Mouse (Mus musculus): ENCODE data around the gene Rad23a. TPM values are rescaled to one million over a fixed set of nuclear protein-coding genes. Genes with fewer than 3 reads are reported as not detected.

Rad23a gene
- polyA plus RNA-seq, 1 experiment from 2014 or later: 88.8 TPM

GRCm38 (mm10) chr8:84799999-84800831, 40.2 kb downstream of the Rad23a start, which contains the start of gene Nfix:
Gene Nfix, minus strand, starts transcription at chr8:84800344.
- Histone ChIP-seq H3K27me3 (peaks cover 92% of the 10 kb centered on the region), H3K4me1 (peaks cover 25% of the 10 kb centered on the region), H3K27ac (no peak within 1 kb of the TSS), H3K4me3 (peak within 1 kb of the TSS; percentile 57), H3K4me2 (replicated peaks) (peak within 1 kb of the TSS; percentile 71), H3K36me3 (peaks cover 7% of the 10 kb centered on the region; the same call in 1 of the 2 replicates), H3K9ac (peak within 1 kb of the TSS; percentile 78), H3K9me3 (replicated peaks) (no peaks in the 10 kb centered on the region)
- 2% methylated on average over 53 of the region's 125 CpGs for WGBS
- 0 out of 2 replicates have a peak, but pooled peaks have one; percentile 26 for ATAC-seq (ENCODE audit: low FRiP score)

GRCm38 (mm10) chr8:84799136-84799931, 41.1 kb downstream of the Rad23a start:
- peaks cover 31% of the 10 kb centered on the region for H3K4me1 ChIP-seq
- H3K9ac ChIP-seq: peak overlapping the region; percentile 78
- ATAC-seq (ENCODE audit: low FRiP score): no peak
- peaks cover 7% of the 10 kb centered on the region; the same call in 1 of the 2 replicates for H3K36me3 ChIP-seq
- no peaks in the 10 kb centered on the region for H3K9me3 ChIP-seq (replicated peaks)
- H3K4me3 ChIP-seq: peak overlapping the region; percentile 57
- peaks cover 91% of the 10 kb centered on the region for H3K27me3 ChIP-seq
- peak overlapping the region; percentile 71 for H3K4me2 ChIP-seq (replicated peaks)
- H3K27ac ChIP-seq: no peak overlapping the region
- WGBS: under 1% methylated on average over 61 of the region's 108 CpGs

- 38% methylated on average over 10 of the region's 10 CpGs for WGBS
- peaks cover 38% of the 10 kb centered on the region for H3K4me1 ChIP-seq
- peak overlapping the region; percentile 57 for H3K4me3 ChIP-seq
- H3K27ac ChIP-seq: no peak overlapping the region
- H3K4me2 ChIP-seq (replicated peaks): peak overlapping the region; percentile 71
- H3K9ac ChIP-seq: peak overlapping the region; percentile 78
- no peaks in the 10 kb centered on the region for H3K9me3 ChIP-seq (replicated peaks)
- ATAC-seq (ENCODE audit: low FRiP score): no peak
- peaks cover 91% of the 10 kb centered on the region for H3K27me3 ChIP-seq
- peaks cover 7% of the 10 kb centered on the region; the same call in 1 of the 2 replicates for H3K36me3 ChIP-seq
Measured at GRCm38 (mm10) chr8:84798446-84799135, 41.9 kb downstream of the Rad23a start.

GRCm38 (mm10) chr8:84797971-84798370, 42.5 kb downstream of the Rad23a start:
- H3K36me3 ChIP-seq: peaks cover 7% of the 10 kb centered on the region; the same call in 1 of the 2 replicates
- no peak for ATAC-seq (ENCODE audit: low FRiP score)
- peaks cover 39% of the 10 kb centered on the region for H3K4me1 ChIP-seq
- WGBS: 59% methylated on average over 6 of the region's 6 CpGs
- peak overlapping the region; percentile 57 for H3K4me3 ChIP-seq
- H3K9ac ChIP-seq: 0 out of 2 replicates have a peak overlapping the region, but pooled peaks have one; percentile 19
- H3K9me3 ChIP-seq (replicated peaks): no peaks in the 10 kb centered on the region
- peaks cover 91% of the 10 kb centered on the region for H3K27me3 ChIP-seq
- H3K4me2 ChIP-seq (replicated peaks): peak overlapping the region; percentile 71
- no peak overlapping the region for H3K27ac ChIP-seq

GRCm38 (mm10) chr8:84797256-84797797, 43.1 kb downstream of the Rad23a start:
- H3K4me3 ChIP-seq: 0 out of 2 replicates have a peak overlapping the region, but pooled peaks have one; percentile 1
- H3K9me3 ChIP-seq (replicated peaks): no peaks in the 10 kb centered on the region
- ATAC-seq (ENCODE audit: low FRiP score): no peak
- H3K4me1 ChIP-seq: peaks cover 39% of the 10 kb centered on the region
- H3K4me2 ChIP-seq (replicated peaks): peak overlapping the region; percentile 71; the same call in 1 of the 2 replicates
- WGBS: 82% methylated on average over 15 of the region's 15 CpGs
- H3K27ac ChIP-seq: no peak overlapping the region
- peaks cover 91% of the 10 kb centered on the region for H3K27me3 ChIP-seq
- peaks cover 7% of the 10 kb centered on the region; the same call in 1 of the 2 replicates for H3K36me3 ChIP-seq
- no peak overlapping the region for H3K9ac ChIP-seq

- H3K27ac ChIP-seq: peak overlapping the region; percentile 48; the same call in 1 of the 2 replicates
- H3K27me3 ChIP-seq: peaks cover 98% of the 10 kb centered on the region
- WGBS: 51% methylated on average over 7 of the region's 7 CpGs
- 0 out of 2 replicates have a peak, but pooled peaks have one; percentile 5 for ATAC-seq (ENCODE audit: low FRiP score)
- H3K4me3 ChIP-seq: no peak overlapping the region
- peaks cover 7% of the 10 kb centered on the region; the same call in 1 of the 2 replicates for H3K36me3 ChIP-seq
- no peak overlapping the region for H3K9ac ChIP-seq
- no peaks in the 10 kb centered on the region for H3K9me3 ChIP-seq (replicated peaks)
- peaks cover 31% of the 10 kb centered on the region for H3K4me1 ChIP-seq
- no peak overlapping the region for H3K4me2 ChIP-seq (replicated peaks)
Measured at GRCm38 (mm10) chr8:84794486-84794885, 46.0 kb downstream of the Rad23a start.

- H3K4me1 ChIP-seq: peaks cover 26% of the 10 kb centered on the region
- ATAC-seq (ENCODE audit: low FRiP score): peak; percentile 38; the same call in 1 of the 2 replicates
- WGBS: 53% methylated on average over 13 of the region's 13 CpGs
- no peak overlapping the region for H3K4me3 ChIP-seq
- H3K9ac ChIP-seq: no peak overlapping the region
- no peak overlapping the region for H3K4me2 ChIP-seq (replicated peaks)
- H3K36me3 ChIP-seq: peaks cover 7% of the 10 kb centered on the region; the same call in 1 of the 2 replicates
- H3K27ac ChIP-seq: peak overlapping the region; percentile 48; the same call in 1 of the 2 replicates
- H3K27me3 ChIP-seq: peaks cover 99% of the 10 kb centered on the region
- no peaks in the 10 kb centered on the region for H3K9me3 ChIP-seq (replicated peaks)
Measured at GRCm38 (mm10) chr8:84793791-84794485, 46.5 kb downstream of the Rad23a start.

GRCm38 (mm10) chr8:84793134-84793533, 47.3 kb downstream of the Rad23a start:
- Histone ChIP-seq H3K27me3 (peaks cover 99% of the 10 kb centered on the region), H3K9ac (no peak overlapping the region), H3K4me2 (replicated peaks) (no peak overlapping the region), H3K36me3 (peaks cover 7% of the 10 kb centered on the region; the same call in 1 of the 2 replicates), H3K4me3 (no peak overlapping the region), H3K9me3 (replicated peaks) (no peaks in the 10 kb centered on the region), H3K4me1 (peaks cover 19% of the 10 kb centered on the region), H3K27ac (no peak overlapping the region)
- WGBS: 89% methylated on average over 9 of the region's 9 CpGs
- ATAC-seq (ENCODE audit: low FRiP score): no peak

GRCm38 (mm10) chr8:84792429-84792947, 48.0 kb downstream of the Rad23a start:
- no peak overlapping the region for H3K27ac ChIP-seq
- H3K4me3 ChIP-seq: no peak overlapping the region
- WGBS: 76% methylated on average over 12 of the region's 12 CpGs
- peaks cover 99% of the 10 kb centered on the region for H3K27me3 ChIP-seq
- ATAC-seq (ENCODE audit: low FRiP score): no peak
- no peak overlapping the region for H3K9ac ChIP-seq
- H3K4me1 ChIP-seq: peaks cover 19% of the 10 kb centered on the region
- H3K4me2 ChIP-seq (replicated peaks): no peak overlapping the region
- H3K36me3 ChIP-seq: peaks cover 7% of the 10 kb centered on the region; the same call in 1 of the 2 replicates
- H3K9me3 ChIP-seq (replicated peaks): no peaks in the 10 kb centered on the region

GRCm38 (mm10) chr8:84790537-84790936, 49.9 kb downstream of the Rad23a start:
- 69% methylated on average over 2 of the region's 2 CpGs for WGBS
- Histone ChIP-seq H3K27ac (no peak overlapping the region), H3K4me1 (peaks cover 27% of the 10 kb centered on the region), H3K4me3 (no peak overlapping the region), H3K9me3 (replicated peaks) (no peaks in the 10 kb centered on the region), H3K4me2 (replicated peaks) (no peak overlapping the region), H3K9ac (no peak overlapping the region), H3K27me3 (peaks cover 99% of the 10 kb centered on the region), H3K36me3 (no peaks in the 10 kb centered on the region)
- no peak for ATAC-seq (ENCODE audit: low FRiP score)

All from hindbrain, embryonic 12.5 days (tissue).